Mouse (Mus musculus) adrenal gland, postnatal 10 days (tissue): Measurements from ENCODE around the gene Myt1. TPM values are rescaled to one million over a fixed set of nuclear protein-coding genes. Genes with fewer than 3 reads are reported as not detected.
A peak's percentile ranks its signal among the peaks of the same experiment; 100 is the strongest.
"Not testable (repeated sequence)": the region's sequence is repeated elsewhere in the genome, so short reads cannot be mapped to it uniquely, and the experiment has no call there.

ENCODE experiments used
- DNase-seq: peaks from one replicate; pipeline ENCODE4 v3.0.0; 2021; ENCODE audit warnings: mixed read lengths
- total RNA-seq, 2 experiments: library from RNA; stranded (reverse); gene quantifications; 2 replicates each; pipeline ENCODE4 v1.2.3; 2021

The Myt1 gene
- total RNA-seq, 2 experiments from 2014 or later: 6.4 to 8.0 TPM

- DNase-seq: no peak
Measured at GRCm38 (mm10) chr2:181781421-181781820, 18.3 kb downstream of the Myt1 start.

- DNase-seq: no peak
Measured at GRCm38 (mm10) chr2:181787852-181788251, 24.7 kb downstream of the Myt1 start.

- no peak for DNase-seq
Measured at GRCm38 (mm10) chr2:181789396-181789795, 26.3 kb downstream of the Myt1 start.

- not testable (repeated sequence) for DNase-seq
Measured at GRCm38 (mm10) chr2:181793186-181793585, 30.1 kb downstream of the Myt1 start.

GRCm38 (mm10) chr2:181795641-181796130 lies 32.6 kb downstream of the Myt1 start:
- DNase-seq: no peak

DNA sequence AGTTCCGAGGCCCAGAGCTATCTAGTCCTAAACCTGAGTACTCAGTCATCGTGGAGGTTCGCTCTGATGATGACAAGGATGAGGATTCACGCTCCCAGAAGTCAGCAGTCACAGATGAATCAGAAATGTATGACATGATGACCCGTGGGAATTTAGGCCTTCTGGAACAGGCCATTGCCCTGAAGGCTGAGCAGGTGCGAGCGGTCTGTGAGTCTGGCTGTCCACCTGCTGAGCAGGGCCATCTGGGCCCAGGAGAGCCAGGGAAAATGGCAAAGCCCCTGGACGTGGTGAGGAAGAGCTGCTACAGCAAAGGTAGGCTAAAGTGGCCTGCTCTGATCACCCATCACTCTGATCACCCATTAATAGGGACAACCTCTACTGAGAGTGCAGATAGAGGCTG lies 34.5 kb downstream of the Myt1 start:
- DNase-seq: no peak

DNA sequence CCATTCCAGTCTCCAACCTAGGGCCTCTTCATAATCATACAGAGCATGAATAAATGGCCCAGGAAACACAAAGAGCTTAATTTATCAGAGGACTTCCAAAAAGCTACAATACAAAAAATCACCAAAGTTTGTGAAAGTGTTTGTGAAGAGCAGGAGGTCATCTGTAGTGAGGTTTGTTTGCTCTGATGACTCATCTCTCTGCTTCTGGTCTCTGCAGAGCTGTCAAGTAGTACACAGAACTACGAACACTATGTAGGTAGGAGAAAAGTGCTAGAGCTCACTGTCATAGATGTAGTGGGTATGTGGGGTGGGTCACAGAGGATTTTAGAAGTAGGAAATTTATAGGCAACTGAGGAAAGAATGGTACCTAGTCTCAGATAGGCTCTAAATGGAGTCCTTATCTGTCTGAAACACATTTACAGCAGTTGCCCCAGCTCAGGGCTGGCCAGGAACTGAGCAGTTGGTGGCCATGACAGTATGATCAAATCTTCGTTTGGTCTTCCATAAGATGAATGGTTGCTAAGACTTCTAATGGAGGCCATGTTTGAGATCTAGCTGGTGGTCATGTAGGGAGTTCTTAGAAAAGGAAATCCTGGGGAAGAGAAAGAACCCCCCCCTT lies 66.0 kb downstream of the Myt1 start:
- DNase-seq: no peak

DNA sequence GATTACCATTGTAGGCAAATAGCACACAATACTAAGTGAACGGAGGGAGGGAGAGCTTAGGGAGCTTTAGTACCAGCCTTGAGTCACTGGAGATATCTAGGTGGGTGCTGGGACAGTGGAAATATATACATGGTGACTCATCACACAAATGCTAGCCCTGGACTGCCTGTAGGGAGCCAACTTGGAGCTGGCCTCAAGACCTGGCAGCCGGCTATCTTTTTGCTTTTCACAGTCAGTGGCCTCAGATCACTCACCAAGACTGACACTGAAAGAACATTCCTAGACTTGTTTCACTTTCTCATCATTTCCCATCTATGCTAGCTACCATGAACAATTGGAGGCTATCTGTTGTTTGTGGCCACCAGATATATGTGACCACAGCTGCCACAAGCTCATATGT lies 69.6 kb downstream of the Myt1 start:
- DNase-seq: no peak

DNA sequence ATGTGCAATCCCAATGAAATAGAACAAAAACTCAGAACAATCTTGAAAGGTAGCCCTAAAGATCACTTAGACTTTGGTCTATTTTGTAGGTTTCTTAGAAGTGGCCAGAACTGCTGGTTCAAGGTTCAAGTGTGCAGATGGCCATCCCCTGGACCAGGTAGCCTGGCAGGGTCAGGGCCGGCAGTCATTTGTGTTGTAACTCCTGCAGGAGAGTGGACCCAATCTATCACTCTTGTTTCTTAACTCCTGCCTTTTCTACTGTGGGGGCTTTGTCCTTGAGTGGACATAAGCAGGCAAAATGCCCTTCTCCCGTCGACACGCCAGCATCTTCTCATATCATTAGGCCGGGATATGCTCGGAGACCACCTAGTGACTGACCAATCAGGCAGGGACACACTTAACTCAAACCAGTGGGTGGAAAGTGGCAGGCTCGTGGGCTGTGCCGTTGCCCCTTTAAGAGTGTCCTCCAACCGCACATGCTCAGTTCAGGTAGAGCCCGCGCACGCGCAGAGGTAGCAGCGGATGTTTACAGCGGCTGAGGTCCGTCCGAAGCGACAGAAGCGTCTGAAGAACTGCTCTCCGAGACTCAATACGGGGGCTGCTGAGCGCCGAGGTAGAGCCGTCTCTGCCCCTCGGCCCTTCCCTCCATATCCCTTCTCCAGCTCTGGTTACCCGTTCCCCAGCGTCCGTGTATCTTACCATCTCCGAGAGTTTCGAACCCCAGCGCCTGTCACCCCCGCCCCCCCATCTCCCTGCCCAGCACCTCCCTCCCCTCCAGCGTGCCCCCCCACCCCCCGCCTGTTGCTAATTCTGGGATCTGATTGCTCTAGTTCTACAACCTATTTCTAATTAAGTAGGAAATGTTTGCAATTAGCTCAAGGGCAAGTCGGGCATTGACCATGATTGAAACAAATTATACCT lies 74.5 kb downstream of the Myt1 start, which contains the start of gene Pcmtd2:
Gene Pcmtd2 (plus strand): TSS at position 483 of the 921 bp plus-strand sequence.
- peak; percentile 95 for DNase-seq

- peak; percentile 13 for DNase-seq
Measured at GRCm38 (mm10) chr2:181838293-181838680, 75.2 kb downstream of the Myt1 start.

DNA sequence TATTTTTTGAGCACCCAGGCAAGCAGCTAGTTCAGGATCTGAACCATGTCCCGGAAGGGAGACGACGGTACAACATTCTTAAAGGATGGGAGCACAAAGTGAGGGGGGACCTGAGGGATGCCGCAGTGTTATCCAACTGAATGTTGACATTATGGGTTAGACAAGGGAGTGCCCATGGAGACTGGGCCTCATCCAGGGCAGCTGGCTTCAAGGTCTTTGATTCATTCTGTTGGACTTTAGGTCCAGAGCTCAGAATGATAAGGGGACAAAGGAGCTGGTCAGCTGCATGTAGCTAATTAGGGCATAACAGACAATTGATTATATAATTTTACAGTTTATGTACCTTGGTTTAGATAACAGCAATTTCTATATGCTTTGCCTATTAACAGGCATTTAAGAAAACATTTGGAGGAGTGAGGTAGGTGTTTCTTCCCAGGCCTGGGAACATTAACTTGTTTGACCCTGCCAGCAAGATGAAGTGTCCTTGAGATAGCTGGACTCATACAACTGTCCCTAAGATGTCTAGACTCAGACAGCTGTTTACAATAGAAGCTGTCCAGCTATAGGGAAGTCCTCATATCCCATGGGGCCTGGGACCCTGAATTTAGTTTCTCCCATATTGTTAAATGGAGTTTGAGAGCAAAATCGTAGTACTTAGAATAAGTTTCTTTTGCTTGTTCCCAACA lies 82.7 kb downstream of the Myt1 start:
- DNase-seq: peak; percentile 14

DNA sequence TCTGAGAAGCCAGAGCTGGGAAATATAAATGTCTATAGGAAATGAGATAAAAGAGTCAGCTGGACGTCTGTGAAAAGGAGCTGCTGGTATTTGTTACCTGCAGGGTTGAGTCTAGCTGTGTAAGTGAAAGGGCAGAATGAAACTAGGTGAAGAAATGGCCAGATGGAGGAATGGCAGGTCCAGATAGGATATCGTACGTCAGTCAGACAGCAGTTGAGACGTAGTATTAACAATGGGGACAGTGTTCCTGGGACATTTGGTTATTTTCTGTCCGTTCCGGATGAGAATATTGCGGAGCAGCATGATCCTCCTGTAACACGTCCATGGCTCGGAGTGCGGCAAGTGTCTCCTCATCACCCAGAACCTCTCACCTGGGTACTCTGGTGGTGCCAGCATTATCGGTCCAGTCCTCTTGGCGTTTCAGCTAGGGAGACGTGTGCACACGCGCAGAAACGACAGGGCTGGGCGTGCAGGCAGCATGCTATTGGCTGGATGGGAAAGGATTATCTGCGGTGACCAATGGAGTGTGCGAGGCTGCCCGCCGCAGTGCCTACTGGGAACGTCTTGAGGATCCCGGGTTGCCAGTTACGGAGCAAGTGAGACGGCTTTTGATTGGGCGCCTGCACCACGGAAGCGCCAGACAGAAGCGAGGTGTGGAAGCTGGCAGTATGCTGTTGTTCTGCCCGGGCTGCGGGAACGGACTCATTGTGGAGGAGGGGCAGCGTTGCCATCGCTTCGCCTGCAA lies 100.8 kb downstream of the Myt1 start, which contains the start of gene Polr3k:
Gene Polr3k (plus strand): TSS at position 547 of the 745 bp plus-strand sequence.
- peak; percentile 95 for DNase-seq

- no peak for DNase-seq
Measured at GRCm38 (mm10) chr2:181864536-181864860, 101.4 kb downstream of the Myt1 start.

DNA sequence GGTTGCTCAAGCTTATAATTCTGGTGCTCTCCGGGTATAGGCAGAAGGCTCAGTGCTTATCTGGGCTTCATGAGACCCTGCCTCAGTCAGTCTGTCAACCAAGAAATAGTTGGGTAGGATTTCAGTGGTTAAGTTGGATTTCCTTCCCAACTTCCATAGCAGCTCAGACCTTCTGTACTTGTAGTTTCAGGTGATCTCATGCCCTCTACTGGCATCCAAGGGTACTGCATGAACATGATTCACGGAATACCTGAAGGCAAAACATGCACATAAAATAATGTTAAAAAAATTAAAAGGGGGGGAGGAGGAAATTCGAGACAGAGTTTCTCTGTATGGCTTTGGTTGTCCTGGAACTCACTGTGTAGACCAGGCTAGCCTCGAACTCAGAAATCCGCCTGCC lies 103.8 kb downstream of the Myt1 start:
- DNase-seq: peak; percentile 83

- DNase-seq: no peak
Measured at GRCm38 (mm10) chr2:181871039-181871438, 107.9 kb downstream of the Myt1 start.

Other genes with a start within 250 kb of the Myt1 start
- 10 to 100 TPM; 89.0 to 91.5 TPM for gene Dnajc5, start 242.8 kb upstream of the Myt1 start, total RNA-seq
- 10 to 100 TPM; 55.1 to 86.5 TPM for gene Uckl1, start 178.4 kb upstream of the Myt1 start, total RNA-seq
- 10 to 100 TPM; 51.4 to 58.3 TPM for gene Prpf6, start 171.5 kb upstream of the Myt1 start, total RNA-seq
- 10 to 100 TPM; 52.5 to 92.4 TPM for gene Zfp512b, start 170.5 kb upstream of the Myt1 start, total RNA-seq
- gene Samd10, start 164.1 kb upstream of the Myt1 start, total RNA-seq: 10 to 100 TPM in 1 of 2 experiments, 1 to 10 TPM in 1; 10.0 to 11.7 TPM
- not detected for gene Gm29797, start 106.3 kb upstream of the Myt1 start, total RNA-seq
- 10 to 100 TPM; 59.1 to 62.5 TPM for gene Sox18, start 91.7 kb upstream of the Myt1 start, total RNA-seq
- 10 to 100 TPM; 11.4 to 13.5 TPM for gene Tcea2, start 83.0 kb upstream of the Myt1 start, total RNA-seq
- gene Rgs19, start 69.4 kb upstream of the Myt1 start, total RNA-seq: 10 to 100 TPM; 22.4 to 23.7 TPM
- not detected for gene Lkaaear1, start 64.9 kb upstream of the Myt1 start, total RNA-seq
- 1 to 10 TPM; 1.3 to 2.4 TPM for gene Oprl1, start 48.3 kb upstream of the Myt1 start, total RNA-seq
- gene Pcmtd2, start 74.5 kb downstream of the Myt1 start, total RNA-seq: 10 to 100 TPM; 54.3 to 63.2 TPM
- gene Polr3k, start 101.0 kb downstream of the Myt1 start, total RNA-seq: 10 to 100 TPM; 17.0 to 18.1 TPM
- not detected for gene Gm14496, start 227.8 kb downstream of the Myt1 start, total RNA-seq